Mouse (Mus musculus) liver, embryonic 16.5 days (tissue): ENCODE measurements at regions not wholly inside any gene's neighbourhood (a gene's known extent, or its start where the extent isn't known, plus 50 kb on each side); places are given as distances from the start of the nearest gene placed in this dataset.
A peak's percentile ranks its signal among the peaks of the same experiment; 100 is the strongest.

Experiments used
- ATAC-seq: fragments of 200-750 bp; cut with Nextera tagmentation; 2 replicates; pipeline ENCODE4 v1.8.0; 2017; ENCODE audit warnings: low read depth, mild to moderate bottlenecking, moderate number of reproducible peaks, moderate library complexity
- H3K27ac ChIP-seq: fragments of 300-500 bp; sonication (generic); 2 replicates; pipeline ENCODE4 v1.5.1; 2014; ENCODE audit warnings: mild to moderate bottlenecking, low read length
- H3K27me3 ChIP-seq: fragments of 300-500 bp; sonication (generic); 2 replicates; pipeline ENCODE4 v1.6.1; 2014; ENCODE audit warnings: low read depth, low read length, mixed read lengths; ENCODE audit not compliant: control insufficient read depth, insufficient read depth
- H3K36me3 ChIP-seq: fragments of 300-500 bp; sonication (generic); 2 replicates; pipeline ENCODE4 v1.6.1; 2014; ENCODE audit warnings: mild to moderate bottlenecking; ENCODE audit not compliant: control insufficient read depth, insufficient read depth
- H3K4me1 ChIP-seq: fragments of 300-500 bp; sonication (generic); 2 replicates; pipeline ENCODE4 v1.6.1; 2014; ENCODE audit warnings: low read depth, low read length, mixed read lengths; ENCODE audit not compliant: control insufficient read depth
- H3K4me2 ChIP-seq: fragments of 300-500 bp; sonication (generic); 2 replicates; pipeline ENCODE4 v1.6.1; 2014; ENCODE audit warnings: low read depth, low read length, mixed read lengths
- H3K4me3 ChIP-seq: fragments of 300-500 bp; sonication (generic); 2 replicates; pipeline ENCODE4 v1.5.1; 2014; ENCODE audit warnings: low read depth, mild to moderate bottlenecking, low read length
- H3K9ac ChIP-seq: fragments of 300-500 bp; sonication (generic); 2 replicates; pipeline ENCODE4 v1.6.1; 2014; ENCODE audit warnings: low read depth, low read length
- H3K9me3 ChIP-seq: fragments of 300-500 bp; sonication (generic); replicated peaks from 2 replicates; pipeline ENCODE4 v1.6.1; 2016; ENCODE audit warnings: low read length; ENCODE audit not compliant: control insufficient read depth
- WGBS: fragments of 180-500 bp; shearing (Covaris S2); extraction: QIAGEN DNeasy Blood & Tissue Kit; methylation state at CpG from one replicate; pipeline ENCODE4 v1.1.7; 2014; ENCODE audit not compliant: insufficient replicate concordance; 5-methylcytosine and 5-hydroxymethylcytosine counted together

DNA sequence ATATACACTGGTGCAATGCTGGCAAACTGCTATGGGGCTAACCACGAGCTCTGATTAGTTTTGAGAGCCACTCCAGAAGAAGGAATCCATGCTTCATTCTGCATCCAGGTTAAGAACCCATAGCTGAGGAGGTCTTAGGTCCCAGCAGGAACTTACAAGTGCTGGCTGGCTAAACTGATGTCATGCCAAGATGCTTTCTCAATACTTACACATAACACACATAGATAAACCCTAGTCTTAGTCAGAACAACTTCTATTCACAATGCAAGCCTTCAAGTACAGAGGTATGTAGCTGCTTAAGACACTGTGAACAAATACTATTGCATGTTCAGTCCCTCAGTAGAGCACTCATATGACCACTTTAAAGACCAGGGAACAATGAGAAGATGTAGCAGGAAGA, 352.1 kb upstream of the Arid1b start:
- no peak overlapping the region for H3K9ac ChIP-seq
- no peak for ATAC-seq
- 36% methylated on average over 1 of the region's 1 CpGs for WGBS
- no peak overlapping the region for H3K4me2 ChIP-seq
- H3K4me3 ChIP-seq, result no peak overlapping the region
- H3K4me1 ChIP-seq, result no peaks in the 10 kb centered on the region
- no peaks in the 10 kb centered on the region for H3K9me3 ChIP-seq
- H3K27ac ChIP-seq, result no peak overlapping the region
- no peaks in the 10 kb centered on the region for H3K36me3 ChIP-seq
- H3K27me3 ChIP-seq, result no peaks in the 10 kb centered on the region

DNA sequence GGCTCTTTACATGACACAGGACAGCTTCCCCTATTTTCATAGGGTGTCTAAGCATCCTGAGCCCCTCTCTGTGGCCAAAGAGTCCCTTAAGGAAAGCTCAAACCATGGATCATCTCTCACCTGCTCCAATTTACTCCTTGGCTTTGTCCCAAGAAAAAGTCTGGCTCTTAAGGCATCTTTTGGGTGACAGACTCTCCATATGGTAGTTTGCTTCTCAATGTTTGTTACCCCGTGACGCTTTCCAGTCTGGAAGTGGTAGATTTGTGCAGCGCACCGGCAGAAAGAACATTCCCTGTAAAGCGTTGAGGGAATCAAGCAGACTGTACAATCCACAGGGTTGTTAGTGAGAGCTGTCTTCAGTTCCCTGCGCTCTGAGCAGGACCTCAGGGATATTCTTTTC, 350.8 kb upstream of the Arid1b start:
- no peaks in the 10 kb centered on the region for H3K36me3 ChIP-seq

DNA sequence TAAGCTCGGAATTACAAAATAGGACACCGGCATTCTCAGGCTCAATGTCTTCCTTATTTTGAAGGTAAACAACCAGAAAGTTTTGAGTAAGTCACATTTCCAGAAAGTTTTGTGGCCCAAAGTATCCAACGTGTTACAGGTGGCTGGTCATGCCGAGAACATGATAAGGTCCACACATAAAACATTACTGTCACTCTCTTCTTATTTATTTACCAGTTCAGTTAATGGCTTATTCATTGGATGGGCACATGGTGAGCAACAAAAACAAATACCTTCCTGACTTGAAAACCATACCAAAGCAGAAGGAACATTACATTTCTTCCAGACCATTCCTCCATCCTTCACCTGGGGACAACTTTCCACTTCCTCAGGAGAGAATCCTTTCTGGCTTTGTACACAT, 345.5 kb upstream of the Arid1b start:
- ATAC-seq, result no peak
- Histone ChIP-seq H3K4me2 (no peak overlapping the region), H3K4me1 (no peaks in the 10 kb centered on the region), H3K9ac (no peak overlapping the region), H3K36me3 (no peaks in the 10 kb centered on the region), H3K27ac (no peak overlapping the region), H3K27me3 (no peaks in the 10 kb centered on the region), H3K4me3 (no peak overlapping the region), H3K9me3 (no peaks in the 10 kb centered on the region)
- WGBS, result 63% methylated on average over 4 of the region's 4 CpGs

More for the DNA sequence above, 350.8 kb upstream of the Arid1b start:
- 73% methylated on average over 6 of the region's 6 CpGs for WGBS
- H3K4me3 ChIP-seq, result no peak overlapping the region
- H3K9ac ChIP-seq, result no peak overlapping the region
- H3K9me3 ChIP-seq, result no peaks in the 10 kb centered on the region
- H3K4me2 ChIP-seq, result no peak overlapping the region
- no peaks in the 10 kb centered on the region for H3K27me3 ChIP-seq
- H3K27ac ChIP-seq, result no peak overlapping the region
- no peaks in the 10 kb centered on the region for H3K4me1 ChIP-seq
- no peak for ATAC-seq

DNA sequence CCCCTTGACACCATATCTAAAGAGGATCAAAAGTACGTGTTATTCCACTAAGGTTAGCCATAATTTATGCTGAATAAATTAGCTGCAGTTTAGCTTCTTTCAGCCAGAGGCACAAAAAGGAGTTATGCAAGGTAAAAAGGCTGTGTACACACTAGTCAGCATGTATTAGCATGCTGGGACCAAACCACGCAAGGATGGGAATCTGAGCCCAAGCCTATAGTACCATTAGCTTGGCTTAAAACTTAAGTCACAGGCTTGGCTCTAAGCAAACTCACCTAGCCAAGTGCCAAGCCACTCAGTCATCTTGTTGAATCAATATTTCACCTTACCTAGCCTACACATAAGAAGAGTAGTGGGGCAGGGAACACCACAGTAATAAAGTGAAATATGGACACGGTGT, 339.9 kb upstream of the Arid1b start:
- Histone ChIP-seq H3K36me3 (no peaks in the 10 kb centered on the region), H3K27me3 (no peaks in the 10 kb centered on the region), H3K27ac (no peak overlapping the region), H3K4me2 (no peak overlapping the region), H3K9me3 (no peaks in the 10 kb centered on the region), H3K4me1 (no peaks in the 10 kb centered on the region), H3K9ac (no peak overlapping the region), H3K4me3 (no peak overlapping the region)
- ATAC-seq, result no peak
- WGBS, result 66% methylated on average over 3 of the region's 3 CpGs

DNA sequence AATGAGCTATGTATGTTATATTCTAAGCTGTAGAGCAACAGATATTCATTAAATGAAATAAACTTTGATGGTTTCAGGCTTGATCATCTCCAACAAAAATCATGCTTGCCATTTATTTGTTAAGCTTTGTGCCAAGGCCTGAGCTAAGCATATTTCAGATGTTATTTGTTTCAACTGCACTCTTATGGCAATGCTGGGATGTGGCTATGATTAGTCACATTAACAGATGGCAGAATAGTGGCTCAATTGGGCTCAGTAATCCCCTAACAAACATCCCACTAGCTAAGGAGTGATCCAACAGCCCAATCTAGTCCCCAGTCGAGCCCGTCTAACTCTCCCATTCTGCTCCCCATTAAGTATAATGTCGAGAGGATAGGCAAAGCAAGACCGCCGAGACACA, 332.1 kb upstream of the Arid1b start:
- Histone ChIP-seq H3K36me3 (no peaks in the 10 kb centered on the region), H3K27ac (no peak overlapping the region), H3K9me3 (no peaks in the 10 kb centered on the region), H3K27me3 (no peaks in the 10 kb centered on the region), H3K4me3 (no peak overlapping the region), H3K4me2 (no peak overlapping the region), H3K4me1 (no peaks in the 10 kb centered on the region), H3K9ac (no peak overlapping the region)
- 73% methylated on average over 5 of the region's 5 CpGs for WGBS
- no peak for ATAC-seq

DNA sequence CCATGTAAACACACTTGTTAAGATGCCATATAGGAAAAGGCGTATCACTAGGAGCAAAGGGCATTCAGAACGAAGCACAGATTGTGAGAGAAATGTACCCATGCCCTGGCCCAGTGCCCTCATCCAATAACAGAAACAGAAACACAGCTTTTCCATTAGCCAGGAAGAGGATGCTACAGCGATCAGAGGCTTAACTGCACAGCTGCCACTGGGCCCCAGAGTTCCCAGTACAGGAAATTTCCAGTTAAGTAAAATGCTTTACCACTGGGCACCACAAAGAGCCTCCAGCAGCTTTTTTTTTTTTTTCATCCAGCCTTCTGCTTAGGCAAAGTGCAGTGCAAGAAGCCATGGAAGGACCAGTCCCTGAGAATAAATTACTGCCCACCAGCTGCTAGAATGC, 325.6 kb upstream of the Arid1b start:
- Histone ChIP-seq H3K4me1 (no peaks in the 10 kb centered on the region), H3K4me2 (no peak overlapping the region), H3K27ac (no peak overlapping the region), H3K9ac (no peak overlapping the region), H3K4me3 (no peak overlapping the region), H3K27me3 (no peaks in the 10 kb centered on the region), H3K36me3 (no peaks in the 10 kb centered on the region), H3K9me3 (no peaks in the 10 kb centered on the region)
- ATAC-seq, result no peak
- WGBS, result 45% methylated on average over 3 of the region's 3 CpGs

DNA sequence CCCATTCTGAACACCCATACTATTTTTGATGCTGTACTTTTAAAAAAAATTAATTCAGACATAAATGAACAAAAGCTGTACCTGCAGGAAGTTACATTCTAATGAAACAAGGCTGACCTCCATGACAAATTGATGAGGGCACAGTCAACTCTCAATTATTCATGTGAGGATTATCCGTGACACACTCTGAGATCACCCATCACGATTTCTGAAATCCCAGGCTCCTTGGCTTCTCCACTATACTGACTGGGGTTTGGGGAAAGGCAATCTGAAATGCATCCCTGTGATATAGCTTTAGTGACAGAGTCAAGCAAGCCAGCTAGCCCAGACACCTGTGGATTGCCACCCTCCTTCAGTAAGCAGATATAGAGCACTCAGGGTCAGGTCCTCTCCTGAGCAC, 320.9 kb upstream of the Arid1b start:
- 70% methylated on average over 2 of the region's 2 CpGs for WGBS
- no peak overlapping the region for H3K9ac ChIP-seq
- H3K4me3 ChIP-seq, result no peak overlapping the region
- H3K9me3 ChIP-seq, result no peaks in the 10 kb centered on the region
- H3K4me1 ChIP-seq, result no peaks in the 10 kb centered on the region
- no peaks in the 10 kb centered on the region for H3K36me3 ChIP-seq
- no peak overlapping the region for H3K27ac ChIP-seq
- no peak overlapping the region for H3K4me2 ChIP-seq
- no peak for ATAC-seq
- H3K27me3 ChIP-seq, result no peaks in the 10 kb centered on the region

DNA sequence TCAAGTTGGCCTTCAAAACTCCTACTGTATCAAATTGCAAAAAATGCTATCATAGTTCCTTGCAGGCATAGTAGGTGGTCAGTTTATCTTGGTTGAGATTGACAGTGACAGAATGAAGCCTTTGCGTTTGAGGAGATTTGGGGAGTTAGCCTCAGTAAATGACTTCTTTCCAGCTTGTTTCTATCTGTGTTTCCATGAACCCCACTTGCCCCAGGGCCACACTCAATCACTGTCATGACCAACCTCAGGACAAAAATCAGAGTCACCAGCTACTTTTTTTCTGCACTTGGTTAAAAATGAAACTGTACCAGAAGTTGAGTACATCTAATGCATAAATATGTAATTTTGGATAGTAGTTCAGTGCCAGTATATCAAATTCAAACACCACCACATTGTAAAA, 287.7 kb upstream of the Arid1b start:
- 60% methylated on average over 1 of the region's 1 CpGs for WGBS
- ATAC-seq, result no peak

DNA sequence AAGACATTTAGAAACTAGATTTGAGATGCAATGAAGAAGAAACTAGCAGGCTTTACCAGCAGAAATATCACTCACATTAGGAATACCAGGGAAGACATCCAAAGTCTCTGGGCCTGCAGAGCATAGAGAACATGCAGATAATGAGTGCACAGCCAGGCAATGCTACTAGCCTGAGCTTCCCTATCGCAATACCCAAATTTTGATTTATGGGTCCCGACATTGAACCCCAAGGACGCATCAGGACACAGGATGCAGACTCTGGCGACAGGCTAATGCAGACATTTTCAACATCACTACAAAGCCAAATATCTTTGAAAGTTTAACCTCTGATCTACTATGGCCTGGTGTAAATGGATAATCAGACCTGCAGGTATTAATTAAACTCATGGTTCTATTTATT, 273.1 kb upstream of the Arid1b start:
- Histone ChIP-seq H3K27ac (no peak overlapping the region), H3K4me3 (no peak overlapping the region), H3K4me1 (no peaks in the 10 kb centered on the region; the same call in 1 of the 2 replicates), H3K36me3 (no peaks in the 10 kb centered on the region), H3K27me3 (no peaks in the 10 kb centered on the region), H3K9me3 (no peaks in the 10 kb centered on the region), H3K4me2 (no peak overlapping the region), H3K9ac (no peak overlapping the region)
- 73% methylated on average over 4 of the region's 4 CpGs for WGBS
- no peak for ATAC-seq

More for the DNA sequence above, 287.7 kb upstream of the Arid1b start:
- Histone ChIP-seq H3K36me3 (no peaks in the 10 kb centered on the region), H3K4me3 (no peak overlapping the region), H3K27me3 (no peaks in the 10 kb centered on the region), H3K4me1 (no peaks in the 10 kb centered on the region), H3K9me3 (no peaks in the 10 kb centered on the region), H3K27ac (no peak overlapping the region), H3K4me2 (no peak overlapping the region), H3K9ac (no peak overlapping the region)

DNA sequence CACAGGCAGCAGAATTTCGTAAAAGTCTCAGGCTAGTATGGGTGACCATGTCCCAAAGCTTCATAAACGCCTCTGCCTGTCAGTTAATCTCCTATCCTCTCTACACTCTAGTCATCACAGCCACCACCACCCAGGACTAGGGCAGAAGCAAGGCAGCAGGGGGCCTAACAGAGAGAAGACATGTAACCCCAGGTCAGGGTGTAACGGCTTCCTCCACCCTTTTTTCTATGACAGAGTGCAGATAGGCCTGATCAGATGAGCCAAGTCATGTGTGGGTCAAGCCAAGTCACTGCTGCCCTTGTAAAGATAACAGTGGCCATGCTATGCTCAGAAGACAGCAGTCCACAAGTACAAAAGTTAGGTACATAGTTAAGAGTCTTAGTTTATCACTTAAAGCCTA, 270.1 kb upstream of the Arid1b start:
- Histone ChIP-seq H3K4me3 (no peak overlapping the region), H3K27ac (no peak overlapping the region), H3K36me3 (no peaks in the 10 kb centered on the region), H3K9ac (no peak overlapping the region), H3K4me1 (no peaks in the 10 kb centered on the region; the same call in 1 of the 2 replicates), H3K9me3 (no peaks in the 10 kb centered on the region), H3K4me2 (no peak overlapping the region), H3K27me3 (no peaks in the 10 kb centered on the region)
- 0 out of 2 replicates have a peak, but pooled peaks have one; percentile 37 for ATAC-seq
- 49% methylated on average over 3 of the region's 3 CpGs for whole genome bisulfite sequencing
